Mouse (Mus musculus) testis, postnatal 10 days (tissue): ENCODE measurements around the gene Kcnh6.
A peak's percentile ranks its signal among the peaks of the same experiment; 100 is the strongest.

ENCODE experiments used
- DNase-seq: peaks from one replicate; pipeline ENCODE4 v3.0.0; 2021; ENCODE audit warnings: low spot score

The Kcnh6 gene

GRCm38 (mm10) chr11:106065073-106065922 is 57.4 kb downstream of the Kcnh6 start:
- no peak for DNase-seq

- peak; percentile 96 for DNase-seq
These were observed 58.1 kb downstream of the Kcnh6 start, which contains the start of gene Taco1 for GRCm38 (mm10) chr11:106065923-106066571. Gene Taco1, plus strand, starts transcription at chr11:106066061.

GRCm38 (mm10) chr11:106066616-106067015 is 58.7 kb downstream of the Kcnh6 start:
- peak; percentile 94 for DNase-seq

GRCm38 (mm10) chr11:106073774-106074173 is 65.8 kb downstream of the Kcnh6 start:
- DNase-seq: no peak

- peak; percentile 88 for DNase-seq
These were observed 68.4 kb downstream of the Kcnh6 start for GRCm38 (mm10) chr11:106076321-106076720.
